Mouse (Mus musculus): ENCODE measurements around the gene Aars2.
A peak's percentile ranks its signal among the peaks of the same experiment; 100 is the strongest.

Gene Aars2

GRCm38 (mm10) chr17:45499516-45499915 lies 7.1 kb upstream of the Aars2 start:
- no peak for DNase-seq (ENCODE audit: low spot score in 2 of 2)

DNA sequence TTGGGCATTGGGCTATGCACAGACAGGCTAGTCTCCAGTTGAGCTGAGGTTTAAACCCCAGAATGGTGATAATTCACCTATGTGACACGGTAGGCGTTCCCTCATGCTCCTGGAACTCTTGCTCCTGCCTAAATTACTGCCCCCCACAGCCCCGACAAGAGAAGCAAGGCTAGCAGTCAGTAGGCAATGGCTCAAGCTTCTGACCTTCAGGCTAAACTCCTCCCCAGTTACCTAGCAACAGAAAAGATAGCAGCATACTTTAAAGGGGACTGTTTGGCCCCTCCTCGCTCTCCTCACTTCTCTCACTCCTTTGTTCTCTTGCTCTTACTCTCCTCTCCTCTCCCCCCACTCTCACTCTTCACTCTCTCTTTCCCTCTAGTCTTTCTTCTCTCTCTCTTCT lies 5.7 kb upstream of the Aars2 start:
- no peak for DNase-seq (ENCODE audit: low spot score in 2 of 2)

GRCm38 (mm10) chr17:45502324-45502723 lies 4.3 kb upstream of the Aars2 start:
- no peak for DNase-seq (ENCODE audit: low spot score in 2 of 2)

DNA sequence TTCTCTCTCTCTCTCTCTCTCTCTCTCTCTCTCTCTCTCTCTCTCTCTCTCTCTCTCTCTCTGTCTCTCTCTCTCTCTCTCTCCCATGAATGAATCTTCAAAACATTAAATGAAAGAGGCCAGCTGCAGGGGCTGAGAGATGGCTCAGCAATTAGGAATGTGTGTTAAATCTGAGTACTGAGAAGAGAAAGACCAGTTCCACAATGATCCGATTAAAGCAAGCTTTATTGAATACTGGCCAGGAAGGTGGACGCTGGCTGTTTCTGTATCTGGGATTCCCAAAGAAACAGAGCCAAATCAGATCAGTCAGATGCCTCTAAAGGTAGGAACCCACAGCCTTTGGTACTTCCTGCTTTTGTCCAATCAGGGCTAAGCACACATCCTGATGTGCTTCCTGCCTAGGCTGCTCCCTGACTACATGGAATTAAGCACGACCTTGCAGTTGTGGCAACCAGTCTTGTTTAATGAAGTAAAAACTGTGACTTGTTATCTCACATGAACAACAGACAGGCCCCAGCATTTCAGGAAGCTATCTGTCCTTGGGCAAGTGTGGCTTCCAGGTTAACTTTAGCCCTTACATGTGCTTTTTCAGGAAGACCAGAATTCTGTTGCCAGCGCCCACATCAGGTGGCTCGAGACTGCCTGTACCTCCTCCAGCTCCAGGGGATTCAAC lies 3.2 kb upstream of the Aars2 start:
- no peak for DNase-seq (ENCODE audit: low spot score in 2 of 2)

GRCm38 (mm10) chr17:45505941-45506465 lies 638 bp upstream of the Aars2 start:
- no peak for DNase-seq (ENCODE audit: low spot score in 2 of 2)

DNA sequence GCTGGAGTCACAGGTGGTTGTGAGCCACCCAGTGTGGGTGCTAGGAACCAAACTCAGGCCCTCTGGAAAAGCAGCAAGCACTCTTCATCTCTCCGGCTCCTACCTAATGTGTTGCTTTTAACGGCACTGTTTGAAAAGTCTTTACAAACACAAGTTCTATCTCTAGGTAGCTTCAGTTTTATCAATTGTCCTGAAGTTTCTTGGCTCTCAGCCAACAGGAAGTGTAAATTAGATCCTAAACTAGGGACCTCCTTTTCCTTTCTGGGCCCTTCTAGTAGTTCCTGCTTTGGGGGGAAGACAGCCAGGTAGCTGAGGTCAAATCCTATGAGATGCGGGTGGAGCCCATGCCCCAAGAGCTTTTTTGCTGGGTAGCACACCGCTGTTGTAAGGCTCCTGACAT lies 4.2 kb downstream of the Aars2 start:
- no peak for DNase-seq (ENCODE audit: low spot score in 2 of 2)

DNA sequence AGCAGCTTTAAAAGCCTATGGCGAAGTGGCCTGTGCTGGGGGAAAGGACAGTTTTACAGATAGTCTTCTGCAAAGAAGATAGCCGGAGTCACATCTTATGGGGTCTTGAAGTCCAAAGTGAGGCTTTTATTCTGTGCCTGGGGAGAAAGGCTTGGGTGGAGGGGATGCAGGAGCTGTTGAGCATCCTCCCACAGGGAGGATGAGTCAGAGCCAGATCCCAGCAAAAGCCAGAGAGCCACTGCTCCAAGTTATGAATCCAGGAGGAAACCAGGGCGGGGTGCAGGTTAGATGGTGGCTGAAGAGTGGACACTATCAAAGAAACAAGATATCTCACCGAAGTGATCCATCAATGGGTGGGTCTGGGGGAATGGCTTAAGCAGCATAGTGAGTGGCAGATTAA lies 5.1 kb downstream of the Aars2 start:
- no peak for DNase-seq (ENCODE audit: low spot score in 2 of 2)

- no peak for DNase-seq (ENCODE audit: low spot score in 2 of 2)
Measured at GRCm38 (mm10) chr17:45515204-45515726, 8.6 kb downstream of the Aars2 start.

GRCm38 (mm10) chr17:45515806-45516205 lies 9.2 kb downstream of the Aars2 start:
- no peak for DNase-seq (ENCODE audit: low spot score in 2 of 2)

GRCm38 (mm10) chr17:45516488-45516887 lies 9.8 kb downstream of the Aars2 start:
- peak; percentile 75 to 93 for DNase-seq (ENCODE audit: low spot score in 2 of 2)

DNA sequence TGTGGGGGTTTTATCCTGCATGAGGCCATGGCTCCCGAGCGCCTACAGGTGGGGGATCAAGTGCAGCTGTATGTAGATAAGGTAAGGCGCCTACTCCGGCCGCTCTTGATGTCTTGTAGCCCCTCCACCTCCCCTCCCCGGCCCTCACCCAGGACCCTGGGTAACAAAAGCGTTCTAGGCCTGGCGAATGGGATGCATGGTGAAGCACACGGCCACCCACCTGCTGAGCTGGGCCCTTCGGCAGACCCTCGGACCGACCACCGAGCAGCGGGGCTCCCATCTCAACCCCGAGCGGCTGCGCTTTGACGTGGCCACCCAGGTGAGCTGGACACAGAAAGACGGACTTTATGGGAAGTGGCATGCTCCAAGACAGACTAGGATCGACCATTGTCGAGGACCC lies 10.5 kb downstream of the Aars2 start:
- DNase-seq (ENCODE audit: low spot score in 2 of 2): no peak

- no peak for DNase-seq (ENCODE audit: low spot score in 2 of 2)
Measured at GRCm38 (mm10) chr17:45517549-45518215, 11.0 kb downstream of the Aars2 start.

- DNase-seq (ENCODE audit: low spot score in 2 of 2): peak in 1 of 2 experiments; percentile 67
Measured at GRCm38 (mm10) chr17:45518766-45519475, 12.3 kb downstream of the Aars2 start.

DNA sequence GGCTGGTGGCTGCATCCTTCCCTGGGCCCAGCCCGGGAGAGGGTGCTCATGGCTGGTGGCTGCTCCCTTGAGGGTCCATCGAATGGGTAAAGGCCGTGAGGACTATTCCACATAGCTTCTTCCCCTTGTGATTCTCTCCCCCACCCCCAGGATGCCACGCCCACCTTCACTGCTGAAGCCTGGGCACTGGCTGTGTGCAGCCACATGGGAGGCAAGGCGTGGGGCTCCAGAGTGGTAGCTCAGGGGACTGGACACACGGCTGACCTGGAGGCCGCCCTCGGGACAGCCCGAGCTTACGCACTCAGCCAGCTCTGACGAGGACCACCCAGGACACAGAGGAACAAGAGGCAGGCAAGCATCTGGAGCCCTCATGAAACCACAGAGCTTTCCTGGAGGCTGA lies 13.5 kb downstream of the Aars2 start:
- DNase-seq (ENCODE audit: low spot score in 2 of 2): no peak

DNA sequence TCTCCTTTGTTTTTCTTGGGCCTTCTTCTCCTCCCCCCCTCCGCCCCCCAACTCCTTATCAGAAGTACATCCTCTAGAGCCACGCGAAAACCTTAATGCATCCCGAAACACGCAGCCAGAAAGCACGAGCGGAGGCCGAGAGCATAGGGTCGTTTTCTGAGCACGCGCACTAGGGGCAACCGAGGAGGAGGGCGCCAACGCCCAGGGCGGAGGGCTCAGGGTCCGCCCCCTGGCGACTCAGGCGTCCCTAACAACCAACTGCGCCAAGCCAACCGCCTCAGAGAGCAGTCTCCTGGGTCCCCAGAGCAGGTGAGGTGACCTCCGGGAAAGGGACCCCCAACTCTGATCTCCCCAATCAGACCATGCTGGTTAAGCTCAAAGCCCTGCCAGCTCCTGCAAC lies 16.6 kb downstream of the Aars2 start, which contains the start of gene Tcte1:
TSS of gene Tcte1 (plus strand) at position 172 of the 400 bp plus-strand sequence.
- DNase-seq (ENCODE audit: low spot score in 2 of 2): peak in 1 of 2 experiments; percentile 55

GRCm38 (mm10) chr17:45524961-45525360 lies 18.3 kb downstream of the Aars2 start:
- peak in 1 of 2 experiments; percentile 78 for DNase-seq (ENCODE audit: low spot score in 2 of 2)

- no peak for DNase-seq (ENCODE audit: low spot score in 2 of 2)
Measured at GRCm38 (mm10) chr17:45526571-45526970, 19.9 kb downstream of the Aars2 start.

DNA sequence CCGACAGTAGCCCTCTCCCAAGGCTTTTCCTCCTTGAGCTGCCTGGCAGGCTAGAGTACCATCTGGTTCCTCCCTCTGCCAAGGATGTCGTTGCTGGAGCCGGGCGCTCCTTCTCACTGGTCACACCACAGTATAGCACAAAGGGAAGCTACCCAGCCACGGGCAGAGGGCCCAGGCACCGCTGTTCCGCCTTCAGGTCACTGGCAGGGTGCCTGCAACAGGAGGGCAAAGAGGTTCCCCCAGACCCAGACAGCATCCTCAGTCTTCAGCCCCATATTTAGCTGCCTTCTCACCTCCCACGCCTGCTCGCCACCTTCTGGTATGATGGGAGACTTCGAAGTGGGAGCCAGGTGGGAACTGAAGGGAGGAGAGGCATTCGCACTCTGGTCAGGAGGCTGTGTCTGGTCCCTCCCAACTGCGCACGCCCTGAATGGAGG lies 23.7 kb downstream of the Aars2 start:
- DNase-seq (ENCODE audit: low spot score in 2 of 2): peak in 1 of 2 experiments; percentile 89

DNA sequence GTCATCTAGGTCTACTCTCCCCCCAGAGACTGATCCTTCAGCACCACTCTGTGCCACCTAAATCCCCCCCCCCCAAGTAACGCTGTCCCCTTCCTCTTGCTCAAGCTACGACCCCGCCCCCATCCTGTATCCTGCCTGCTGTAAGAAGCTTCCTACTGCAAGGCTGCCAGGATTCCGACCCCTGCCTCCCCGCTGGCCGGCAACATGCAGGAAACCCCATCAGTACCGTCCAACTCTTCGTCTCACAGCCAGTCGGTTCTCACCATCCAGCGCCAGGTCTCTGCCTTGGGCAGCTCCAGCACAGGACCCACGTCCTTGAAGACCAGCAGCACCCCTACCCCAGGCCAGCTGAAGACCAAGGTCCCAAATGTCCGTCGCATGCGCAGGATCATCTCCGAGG lies 26.3 kb downstream of the Aars2 start:
- DNase-seq (ENCODE audit: low spot score in 2 of 2): no peak

DNA sequence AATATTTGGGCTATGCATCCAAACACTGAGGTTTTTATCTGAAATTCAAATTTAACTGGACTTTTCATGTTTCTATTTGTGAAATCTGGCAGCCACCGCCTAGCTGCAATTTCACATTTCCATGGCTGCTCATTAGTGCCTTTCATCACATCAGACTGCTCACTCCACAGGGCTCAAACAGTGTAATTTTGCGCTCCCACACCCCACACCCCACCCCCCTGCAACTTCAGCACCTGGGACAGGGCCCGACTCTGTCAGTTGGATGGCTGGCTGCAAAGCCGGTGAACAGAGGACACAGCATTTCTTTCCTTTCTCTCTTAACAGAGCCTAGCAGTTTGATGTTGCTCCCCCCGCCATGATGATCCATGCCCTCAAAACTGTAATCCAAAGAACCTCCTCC lies 29.6 kb downstream of the Aars2 start:
- no peak for DNase-seq (ENCODE audit: low spot score in 2 of 2)

DNA sequence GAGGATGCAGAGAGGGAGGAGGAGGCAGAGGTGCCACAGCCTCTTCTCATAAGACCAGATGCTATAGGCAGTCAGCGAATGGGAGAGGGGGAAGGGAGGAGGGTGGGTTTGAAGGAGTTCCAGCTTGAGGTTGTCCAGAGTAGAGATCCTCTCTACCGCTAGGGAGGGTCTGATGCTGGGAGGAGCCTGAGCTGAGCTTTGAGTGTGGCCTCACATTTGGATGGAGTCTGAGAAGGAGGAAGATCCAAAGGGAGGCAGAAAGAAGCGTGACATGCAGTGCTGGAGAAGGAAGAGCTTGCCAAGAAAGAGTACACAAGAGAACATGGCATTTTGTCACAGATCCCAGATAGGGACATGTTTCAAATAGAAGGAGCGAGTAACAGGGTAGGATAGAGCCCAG lies 31.8 kb downstream of the Aars2 start:
- no peak for DNase-seq (ENCODE audit: low spot score in 2 of 2)

DNA sequence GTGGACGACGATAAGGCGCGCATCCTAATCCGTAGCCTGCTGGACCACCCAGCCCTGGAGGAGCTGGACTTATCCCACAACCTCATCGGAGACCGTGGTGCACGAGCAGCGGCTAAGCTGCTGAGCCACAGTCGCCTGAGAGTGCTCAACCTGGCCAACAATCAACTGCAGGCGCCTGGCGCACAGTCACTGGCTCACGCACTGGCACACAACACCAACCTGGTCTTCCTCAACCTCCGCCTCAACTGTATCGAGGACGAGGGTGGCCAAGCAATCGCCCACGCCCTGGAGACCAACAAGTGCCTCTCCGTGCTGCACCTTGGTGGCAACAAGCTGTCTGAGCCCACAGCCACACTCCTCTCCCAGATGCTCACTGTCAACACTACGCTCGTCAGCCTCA lies 33.0 kb downstream of the Aars2 start:
- DNase-seq (ENCODE audit: low spot score in 2 of 2): no peak
